Mouse (Mus musculus): ENCODE results near the gene Fam102b.

Fam102b gene

DNA sequence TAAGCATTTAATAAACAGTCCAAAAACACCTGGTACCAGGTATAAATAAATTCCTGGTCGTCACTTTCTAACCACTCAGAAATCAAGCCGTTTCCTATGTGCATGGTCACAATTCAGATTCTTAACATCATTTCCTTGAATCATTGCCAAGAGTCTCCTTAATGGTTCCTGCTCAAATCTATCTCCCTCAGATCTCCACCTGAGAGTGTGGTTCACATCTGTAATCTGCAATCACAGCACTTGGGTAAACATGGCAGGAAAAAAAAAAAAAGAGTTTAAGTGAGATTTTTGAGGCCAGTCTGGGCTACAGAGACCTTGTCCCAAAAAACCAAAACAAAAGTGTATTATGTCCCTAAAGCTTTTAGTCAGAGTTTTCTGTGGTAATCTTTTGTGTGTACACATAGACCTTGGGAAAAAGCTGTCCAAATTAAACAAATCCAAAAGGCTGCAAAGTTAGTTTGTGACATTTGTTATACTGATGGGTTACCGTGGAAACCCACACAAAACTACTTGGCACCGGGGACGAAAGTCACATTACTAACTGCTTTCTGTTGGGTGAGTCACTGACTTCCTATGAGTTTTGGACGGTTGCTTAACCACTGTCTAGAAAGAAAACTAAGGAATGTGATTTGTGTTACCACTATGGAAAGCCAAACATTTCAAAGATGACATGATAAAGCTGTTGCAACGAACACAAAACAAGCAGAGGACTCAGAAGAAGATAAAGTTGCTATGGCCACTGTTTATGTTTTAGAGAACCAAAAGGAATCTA, 16.7 kb downstream of the Fam102b start:
- DNase-seq (ENCODE audit: low spot score): no peak

DNA sequence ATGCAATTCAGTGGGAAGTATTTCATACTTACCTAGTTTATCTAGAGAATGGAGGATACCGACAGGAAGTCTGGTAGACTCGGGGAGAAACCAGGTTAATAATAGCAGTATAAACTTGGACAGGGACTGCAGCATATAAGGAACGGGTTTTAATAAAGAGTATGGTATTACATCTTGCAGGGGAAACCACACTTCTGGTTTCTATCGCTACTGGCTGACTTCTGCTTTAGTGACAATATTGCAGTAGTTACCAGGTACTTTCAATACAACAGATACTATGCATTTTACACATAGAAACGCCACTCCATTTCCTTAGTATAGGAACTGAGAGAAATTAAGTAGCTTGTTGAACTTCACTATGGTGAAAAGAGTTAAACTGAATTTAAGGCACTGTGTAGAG, 19.2 kb downstream of the Fam102b start:
- no peak for DNase-seq (ENCODE audit: low spot score)

DNA sequence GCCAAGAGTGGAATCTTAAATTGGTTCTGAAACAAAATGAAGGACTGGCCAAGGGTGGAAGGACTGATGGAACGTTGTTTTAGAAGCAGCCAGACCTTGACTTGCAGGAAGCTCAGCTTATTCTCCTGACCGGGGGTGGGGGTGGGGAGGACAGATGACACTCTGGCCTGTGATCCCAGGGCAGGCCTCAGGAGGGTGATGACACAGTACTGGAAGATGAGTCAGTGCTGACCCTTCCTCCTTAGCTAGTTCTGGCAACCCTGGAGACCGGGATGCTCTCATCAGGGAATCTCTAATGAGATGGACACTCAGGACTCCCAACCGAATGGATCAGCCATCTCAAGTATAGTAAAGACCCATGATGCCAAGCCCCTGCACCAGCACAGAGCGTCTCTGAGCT, 21.6 kb downstream of the Fam102b start:
- no peak for DNase-seq (ENCODE audit: low spot score)

DNA sequence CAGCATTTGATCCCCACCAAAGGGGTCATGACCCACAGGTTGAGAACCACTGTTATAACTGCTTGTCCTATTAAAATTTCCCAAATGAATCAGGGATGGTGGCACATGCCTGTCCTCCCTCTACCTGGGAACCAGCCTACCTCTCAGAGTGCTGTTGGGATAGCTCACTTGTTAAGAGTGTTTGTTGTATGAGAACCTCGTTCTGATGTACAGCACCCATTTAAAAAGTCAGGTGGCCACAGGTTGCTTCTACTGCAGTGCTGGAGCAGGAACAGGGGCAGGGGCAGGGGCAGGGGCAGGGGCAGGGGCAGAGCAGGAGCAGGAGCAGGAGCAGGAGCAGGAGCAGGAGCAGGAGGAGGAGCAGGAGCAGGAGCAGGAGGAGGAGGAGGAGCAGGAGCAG, 28.2 kb downstream of the Fam102b start:
- DNase-seq (ENCODE audit: low spot score): no peak

DNA sequence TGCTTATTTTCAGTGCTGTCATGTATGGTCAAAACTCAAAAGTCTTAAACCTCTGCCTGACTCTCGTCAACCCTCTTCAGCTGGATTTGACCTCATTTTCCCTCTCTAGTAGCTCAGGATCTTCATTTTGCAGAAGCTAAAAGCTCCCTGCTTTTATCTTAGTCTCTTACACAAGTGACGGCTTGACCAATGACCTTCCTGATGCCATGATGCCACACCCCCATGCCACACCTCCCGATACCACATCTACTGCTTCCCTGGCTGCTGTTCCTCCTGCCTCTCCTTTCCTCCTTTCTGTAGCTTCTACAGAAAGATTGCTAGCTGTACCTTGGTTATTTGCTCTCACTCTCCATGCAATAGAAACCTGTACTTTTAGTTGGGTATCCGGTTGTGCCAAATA, 29.6 kb downstream of the Fam102b start:
- DNase-seq (ENCODE audit: low spot score): no peak

DNA sequence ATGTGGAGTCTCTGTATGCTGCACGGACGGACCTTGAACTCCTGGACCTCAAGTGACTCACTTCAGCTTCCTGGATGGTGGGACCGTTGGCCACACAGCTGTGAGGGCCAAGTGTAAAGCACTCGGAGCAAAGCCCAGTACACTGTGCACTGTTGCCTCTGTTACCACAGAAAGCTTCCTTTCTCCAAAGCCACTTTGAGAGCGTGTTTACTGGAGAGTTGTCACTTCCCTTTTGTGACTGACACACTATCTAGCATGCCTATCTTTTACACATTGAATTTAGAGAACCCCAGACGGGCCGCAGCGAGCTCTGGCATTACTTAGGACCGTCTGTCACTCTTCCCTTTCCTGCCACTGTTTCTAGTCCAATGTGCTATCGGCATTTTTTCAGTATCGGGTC, 30.1 kb downstream of the Fam102b start:
- no peak for DNase-seq (ENCODE audit: low spot score)

DNA sequence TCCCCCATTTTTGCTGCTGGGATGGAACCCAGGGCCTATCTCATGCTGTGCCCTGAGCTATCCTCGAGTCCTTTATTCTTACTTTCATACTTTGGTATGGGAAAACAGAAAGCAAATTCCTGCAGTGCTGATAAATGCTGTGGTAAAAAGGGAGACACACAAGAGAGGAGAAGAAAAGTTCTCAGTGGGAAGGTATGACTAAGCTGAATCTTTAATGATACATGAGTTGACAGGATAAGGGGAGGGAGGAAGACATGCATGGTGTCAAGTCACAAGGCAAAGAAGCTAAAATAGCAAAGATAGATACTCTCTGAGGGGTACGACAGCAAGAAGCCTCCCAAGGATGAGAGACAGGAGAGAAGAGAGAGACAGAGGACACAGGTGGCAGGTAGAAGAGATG, 32.0 kb downstream of the Fam102b start:
- DNase-seq (ENCODE audit: low spot score): no peak

DNA sequence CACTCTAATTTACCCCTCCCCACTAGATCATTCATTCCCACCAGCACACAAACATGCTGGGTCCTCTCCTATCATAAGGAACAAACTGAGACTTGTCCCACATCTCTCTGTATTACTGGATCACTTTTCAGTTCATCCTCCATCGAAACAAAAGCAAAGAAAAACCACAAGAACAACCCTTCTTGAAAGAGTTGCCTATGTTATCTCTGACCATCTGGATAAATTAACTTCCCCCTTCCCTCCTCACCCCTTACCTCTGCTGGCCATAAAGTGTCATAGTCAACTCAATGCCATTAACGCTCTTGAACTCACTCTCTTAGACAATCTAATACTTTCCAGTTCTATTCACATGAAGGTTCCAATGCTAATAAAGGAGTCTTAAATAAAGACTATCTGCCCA, 32.9 kb downstream of the Fam102b start:
- no peak for DNase-seq (ENCODE audit: low spot score)

DNA sequence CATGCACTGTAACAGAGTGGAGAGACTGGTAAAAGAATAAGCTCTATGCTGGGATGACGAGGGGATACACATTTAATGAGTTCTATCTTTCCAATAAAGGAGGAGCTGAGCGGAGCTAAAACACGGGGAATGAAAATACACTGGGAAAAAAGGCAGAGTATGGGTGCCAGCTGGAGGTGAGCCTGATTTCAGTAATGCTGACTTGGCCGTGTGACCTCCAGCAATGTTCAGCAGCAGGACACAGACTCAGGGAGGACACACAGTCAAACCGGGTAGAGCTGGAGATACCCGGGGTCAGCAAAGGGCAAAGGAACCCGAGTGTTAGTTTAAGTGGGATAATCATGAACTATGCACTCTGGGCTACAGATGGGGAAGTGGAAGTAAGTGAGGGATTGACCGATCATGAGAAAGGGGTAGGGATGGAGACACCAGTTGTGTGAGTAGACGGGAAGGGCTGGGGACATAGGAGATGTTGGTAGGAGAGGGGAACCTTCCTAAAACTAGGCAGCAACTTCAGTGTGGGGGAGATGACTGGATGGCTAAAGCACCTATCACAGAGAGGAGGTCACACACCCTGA, 37.3 kb downstream of the Fam102b start:
- DNase-seq (ENCODE audit: low spot score): no peak

DNA sequence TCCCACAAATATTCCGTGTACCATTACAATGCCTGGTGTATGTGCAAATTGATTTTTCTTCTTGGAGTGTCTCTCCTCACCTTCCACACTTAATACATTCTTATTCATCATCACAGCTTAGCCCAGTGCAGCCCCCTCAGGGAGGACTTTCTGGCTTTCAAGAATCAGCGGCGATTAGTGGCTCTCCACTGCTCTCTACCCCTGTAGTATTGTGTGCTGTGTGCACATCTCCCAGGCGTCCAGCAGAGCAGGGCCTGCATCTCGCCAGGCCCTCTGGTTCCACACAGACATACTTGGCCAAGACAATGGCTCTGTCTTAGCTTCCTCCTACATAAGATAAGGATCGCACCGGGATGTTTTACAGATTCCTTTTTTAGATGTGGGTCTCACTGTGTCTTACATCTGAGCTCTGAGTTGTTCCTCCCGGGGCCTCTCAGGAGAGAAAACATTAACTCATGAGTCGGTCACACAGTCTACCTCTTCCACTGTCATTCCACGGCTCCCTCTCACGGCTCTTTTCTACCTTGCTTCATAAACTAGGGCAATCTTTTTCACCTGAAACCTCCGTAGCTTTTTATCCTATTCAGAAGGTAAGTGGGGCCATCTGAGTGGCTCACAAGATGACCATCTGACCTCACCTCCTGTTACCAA, 40.3 kb downstream of the Fam102b start:
- no peak for DNase-seq (ENCODE audit: low spot score)

DNA sequence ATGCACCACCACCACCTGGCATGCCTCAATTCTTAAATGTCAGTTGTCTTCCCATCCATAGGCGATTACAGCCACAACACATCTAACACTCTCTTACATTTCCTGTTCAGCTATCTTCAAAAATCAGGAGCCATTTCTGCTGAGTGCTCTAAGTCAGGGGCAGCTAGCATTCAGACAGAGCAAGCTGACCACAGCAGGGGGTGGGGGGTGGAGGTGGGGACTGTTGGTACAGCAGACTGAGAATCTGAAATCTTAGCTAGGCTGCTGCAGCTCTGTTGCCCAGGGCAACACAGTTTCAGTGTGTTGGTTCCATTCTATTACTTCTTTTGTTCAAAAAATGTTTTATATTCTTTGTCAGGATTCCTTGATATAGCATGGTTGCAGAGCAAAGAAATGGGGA, 40.9 kb downstream of the Fam102b start:
- no peak for DNase-seq (ENCODE audit: low spot score)

DNA sequence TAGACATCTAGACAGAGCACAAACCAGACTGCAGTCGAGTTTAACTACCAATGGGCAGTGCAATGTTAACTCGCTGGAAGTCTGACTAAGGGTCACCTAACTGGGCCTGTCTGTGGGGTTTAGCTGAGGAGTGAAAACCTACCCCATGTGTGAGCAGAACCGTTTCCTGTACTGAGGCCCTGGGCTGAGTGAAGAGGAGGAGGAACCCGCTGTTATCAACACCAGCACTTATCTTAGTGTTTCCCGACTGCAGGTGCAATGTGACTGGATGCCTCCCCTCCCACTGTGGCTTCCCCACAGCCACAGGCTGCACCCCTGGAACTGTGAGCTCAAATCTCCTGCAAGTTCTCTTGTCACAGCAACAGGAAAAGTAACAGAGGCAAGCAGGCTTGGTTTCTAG, 43.4 kb downstream of the Fam102b start:
- DNase-seq (ENCODE audit: low spot score): no peak

DNA sequence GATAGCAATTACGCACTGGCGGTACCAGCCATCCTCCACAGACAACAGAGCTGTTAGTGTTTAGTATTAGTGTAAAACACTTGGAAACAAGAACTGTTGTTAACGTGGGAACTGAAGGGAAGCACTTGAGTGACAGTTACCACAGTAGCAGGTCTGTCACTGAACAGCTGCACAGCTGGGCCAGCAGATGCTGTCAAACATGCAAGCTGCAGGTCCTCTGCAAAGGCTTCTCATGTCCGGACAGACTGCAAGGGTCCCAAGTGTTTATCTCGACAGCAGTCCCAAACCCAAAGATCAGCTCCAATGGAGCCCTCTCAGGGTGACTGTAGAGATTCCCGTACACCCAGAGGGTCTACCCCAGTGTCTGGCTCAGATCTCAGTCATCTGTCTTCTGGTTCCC, 45.5 kb downstream of the Fam102b start:
- no peak for DNase-seq (ENCODE audit: low spot score)

DNA sequence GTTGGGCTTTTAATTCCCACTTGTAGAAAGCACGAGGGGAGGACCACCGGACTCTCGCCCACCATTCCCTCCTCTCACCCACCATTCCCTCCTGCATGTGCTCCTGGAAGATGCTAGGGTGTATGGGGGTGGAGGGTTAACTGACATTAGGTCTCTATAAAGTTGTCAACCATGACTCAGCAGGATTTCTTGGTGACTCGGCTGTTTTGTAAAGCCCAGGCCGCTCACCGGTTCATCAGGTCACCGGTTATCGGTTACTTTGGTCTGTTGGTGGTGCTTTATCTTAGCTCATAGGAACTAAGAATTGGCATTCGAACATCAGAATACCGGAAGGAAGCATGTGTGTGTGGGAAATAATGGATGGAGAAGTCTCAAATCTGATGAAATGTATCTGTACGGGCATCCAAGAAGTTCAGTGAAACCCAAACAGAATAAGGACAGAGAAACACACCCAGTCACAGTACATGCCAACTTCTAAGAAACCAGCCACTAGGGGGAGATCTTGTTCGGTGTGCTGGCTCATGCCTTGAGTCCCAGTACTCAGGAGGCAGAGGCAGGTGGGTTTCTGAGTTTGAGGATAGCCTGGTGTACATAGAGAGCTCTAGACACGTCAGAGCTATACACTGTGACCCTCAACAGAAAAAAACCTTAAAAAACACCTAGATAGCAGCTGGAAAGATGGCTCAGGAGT, 49.9 kb downstream of the Fam102b start:
- no peak for DNase-seq (ENCODE audit: low spot score)

DNA sequence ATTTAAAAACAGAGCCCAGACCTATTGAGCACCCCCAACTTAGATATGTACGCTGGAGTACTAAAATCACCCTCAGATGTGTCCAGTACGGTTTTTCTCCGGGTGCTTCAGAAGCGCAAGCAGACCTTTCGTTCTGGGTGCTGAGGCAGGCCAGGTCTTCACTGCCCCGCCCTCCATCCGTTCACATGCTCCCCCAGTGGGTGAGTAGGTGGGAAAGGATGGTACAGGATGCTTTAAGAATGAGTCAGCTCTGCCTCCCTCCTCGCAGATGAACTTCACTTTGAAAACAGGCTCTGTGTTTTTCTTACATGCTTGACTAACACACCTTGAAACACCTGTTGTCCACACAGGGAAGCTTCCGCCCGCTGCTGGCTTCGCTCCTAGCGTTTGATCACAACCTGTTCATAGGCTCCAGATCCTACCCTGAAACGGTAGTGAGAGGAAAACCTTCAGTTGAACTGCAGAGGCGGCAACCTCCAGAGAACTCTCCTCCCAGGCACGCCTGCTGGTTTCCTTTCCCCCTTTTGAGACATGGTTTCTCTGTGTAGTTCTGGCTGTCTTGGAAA, 52.4 kb downstream of the Fam102b start:
- DNase-seq (ENCODE audit: low spot score): no peak

DNA sequence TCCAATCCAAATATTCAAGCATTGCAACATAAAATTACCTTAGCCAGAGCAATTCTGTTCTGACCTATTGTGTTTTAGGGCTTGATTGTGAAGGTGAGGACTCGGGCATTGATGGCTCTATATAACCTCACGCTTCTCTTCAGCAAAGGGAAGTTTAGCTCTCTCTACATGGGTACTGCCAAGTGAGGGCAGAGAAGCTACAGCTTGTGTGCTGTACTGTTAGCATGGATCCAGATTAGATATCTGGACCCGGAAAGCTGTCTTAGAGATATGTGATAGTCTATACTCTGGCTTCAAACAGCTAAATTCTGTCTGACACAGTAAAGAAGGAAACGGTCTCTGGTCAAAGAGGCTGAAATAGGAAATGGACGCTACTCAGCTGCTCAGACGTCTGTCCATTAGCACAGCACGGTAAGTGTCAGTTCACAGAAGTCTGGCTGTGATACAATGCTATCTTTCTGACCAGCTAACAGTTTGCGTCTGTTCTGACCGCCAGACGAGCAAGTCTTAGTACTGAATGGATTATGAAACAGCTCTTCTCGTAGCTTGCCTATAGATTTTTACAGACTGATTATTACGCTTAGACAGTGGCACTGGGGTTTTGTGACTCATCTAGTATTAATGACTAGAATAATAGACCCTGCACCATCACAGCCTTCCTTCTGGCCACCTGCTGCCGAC, 53.3 kb downstream of the Fam102b start:
- DNase-seq (ENCODE audit: low spot score): no peak

DNA sequence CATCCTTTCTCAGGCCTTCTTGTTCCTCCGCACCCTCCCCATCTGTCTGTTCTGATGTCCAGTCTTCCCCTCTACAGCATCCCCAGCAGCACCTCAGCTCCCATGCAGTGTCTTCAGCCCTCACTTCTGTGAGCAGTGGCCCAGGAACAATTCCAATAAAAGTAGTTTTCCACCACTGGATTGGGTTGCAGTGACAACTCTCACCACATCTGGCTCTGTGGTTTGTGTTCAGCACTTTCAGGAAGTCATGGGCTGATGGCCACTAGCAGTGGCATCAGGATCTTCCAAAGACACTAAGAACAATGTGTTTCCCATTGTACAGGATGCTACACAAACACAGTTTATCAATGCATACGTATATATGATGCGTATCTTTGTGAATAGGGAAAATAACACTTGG, 61.4 kb downstream of the Fam102b start:
- no peak for DNase-seq (ENCODE audit: low spot score)

DNA sequence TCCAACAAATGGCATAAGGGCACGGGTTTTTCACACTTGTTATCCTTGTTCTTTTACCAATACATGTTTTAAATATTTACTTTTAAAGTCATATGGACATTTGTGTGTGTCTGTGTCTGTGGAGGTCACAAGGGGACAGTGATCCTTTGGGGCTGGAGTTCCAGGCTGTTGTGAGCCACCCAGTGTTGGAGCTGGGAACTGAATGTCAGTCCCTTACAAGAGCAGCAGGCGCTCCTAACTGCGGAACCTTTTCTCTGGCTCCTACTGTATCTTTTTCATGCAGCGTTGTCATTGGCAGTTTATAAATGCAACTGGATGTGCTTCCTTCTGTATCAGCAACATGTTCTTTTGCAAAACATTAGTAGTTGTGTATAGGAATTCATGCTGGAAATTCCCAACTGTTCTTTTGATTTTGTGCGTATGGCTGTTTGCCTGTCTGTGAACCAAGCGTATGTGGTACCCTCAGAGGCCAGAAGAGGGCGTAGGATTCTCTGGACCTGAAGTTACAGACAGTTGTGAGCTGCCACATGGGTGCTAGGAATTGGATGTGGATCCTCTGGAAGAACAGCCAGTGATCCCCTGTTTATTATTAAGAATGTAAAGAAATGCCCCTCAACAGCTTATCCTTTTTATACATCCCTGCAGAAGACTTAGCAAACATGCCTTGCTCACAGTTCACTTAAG, 62.9 kb downstream of the Fam102b start:
- no peak for DNase-seq (ENCODE audit: low spot score)

DNA sequence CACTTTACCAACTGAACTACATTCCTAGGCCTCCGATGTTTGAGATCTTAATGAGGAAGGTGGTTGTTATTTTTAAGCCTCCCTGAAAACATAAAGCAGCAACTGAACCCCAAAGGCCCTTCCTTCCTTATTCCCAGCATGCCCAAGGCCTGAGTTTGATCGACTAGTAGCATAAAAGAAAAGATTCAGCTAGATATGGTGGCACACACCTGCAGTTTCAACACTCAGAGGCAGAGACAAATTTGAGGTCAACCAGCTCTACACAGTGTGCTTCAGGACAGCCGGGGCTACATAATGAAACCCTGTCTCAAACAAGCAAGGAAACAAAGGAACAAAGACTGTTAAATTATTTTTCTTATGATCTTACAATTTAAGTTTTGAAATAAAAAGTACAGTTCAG, 63.6 kb downstream of the Fam102b start:
- DNase-seq (ENCODE audit: low spot score): no peak

DNA sequence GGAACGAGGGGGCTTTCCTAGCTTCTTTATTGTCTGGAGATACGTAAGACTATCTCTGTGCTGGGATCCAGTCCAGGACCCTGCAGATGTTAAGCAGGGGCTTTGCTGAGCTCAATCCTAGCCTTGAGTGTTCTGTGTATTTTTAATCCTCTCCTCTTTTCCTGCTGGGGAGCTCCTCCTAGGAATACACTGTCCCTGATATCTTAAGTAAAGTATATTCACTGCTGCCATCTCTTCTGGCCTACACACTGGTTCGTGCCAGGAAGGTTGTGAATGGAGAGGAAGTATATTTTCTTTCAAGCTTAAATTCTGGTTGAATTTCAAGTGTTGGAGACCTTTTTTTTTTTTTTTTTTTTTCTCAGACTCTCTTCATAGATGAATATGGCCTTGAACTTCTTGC, 64.1 kb downstream of the Fam102b start:
- no peak for DNase-seq (ENCODE audit: low spot score)

DNA sequence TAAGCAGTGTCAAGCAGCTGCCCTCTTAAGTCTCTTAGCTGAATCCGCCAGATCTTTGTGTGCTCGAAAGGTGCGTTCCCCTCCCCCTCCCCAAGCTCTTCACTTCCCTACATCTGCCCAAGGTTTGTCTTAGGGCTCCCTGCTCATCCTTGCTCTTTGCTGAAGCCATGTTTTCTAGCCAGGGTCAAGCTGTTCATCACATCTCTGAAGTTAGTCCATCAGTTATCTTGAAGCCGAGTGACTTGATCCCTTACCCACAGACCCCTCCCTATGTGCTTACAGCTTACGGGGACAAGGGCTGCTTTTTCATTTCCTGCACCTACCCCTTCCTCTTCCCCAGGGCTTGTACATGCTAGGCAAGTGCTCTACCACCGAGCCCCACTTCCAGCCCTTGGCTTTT, 65.8 kb downstream of the Fam102b start:
- DNase-seq (ENCODE audit: low spot score): no peak

DNA sequence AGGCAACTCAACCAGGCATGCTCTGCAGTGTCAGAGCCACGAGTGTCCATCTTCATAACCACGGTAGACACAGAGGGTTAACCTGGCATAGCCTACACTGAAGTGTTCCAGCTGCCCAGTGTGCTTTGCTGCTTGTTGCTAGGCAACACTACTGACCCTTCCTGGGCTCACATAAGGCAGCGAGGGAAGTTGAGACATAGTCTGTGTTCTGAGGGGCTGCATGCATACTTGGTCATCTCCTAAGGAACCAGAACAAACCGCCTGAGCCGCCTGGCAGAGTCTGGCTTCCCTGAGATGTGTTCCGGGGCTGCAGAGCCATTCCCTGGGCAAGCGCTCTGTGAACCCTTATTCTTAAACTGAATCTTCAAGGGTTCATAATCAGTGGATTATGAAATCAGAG, 66.2 kb downstream of the Fam102b start:
- no peak for DNase-seq (ENCODE audit: low spot score)
